ENCODE assay signal across 29 mouse cellular contexts in genomic region chr11:113095625-113096024, GRCm38 (mm10).
DNase-seq lines count a peak whose midpoint lies in the region; ATAC-seq and TF ChIP-seq lines count a peak whose summit lies in the region.
"Had no signal": no experiment of that assay in that cellular context is flagged by ENCODE, and none has a peak within 500 bp of the region (broad histone marks: within the 10 kb centered on the region; RNA-seq: fewer than 3 reads in every experiment).

No protein-coding gene starts in this region.

- no peak for ATAC-seq in forebrain, embryonic 15.5 days (replicated peaks)
- no peak for ATAC-seq in intestine, embryonic 15.5 days
- ATAC-seq in stomach, embryonic 15.5 days (ENCODE audit: insufficient read depth, low FRiP score, low read depth), result no peak
- ATAC-seq: hindbrain, postnatal 0 days; inflammation-experienced regulatory T-cells, adult 6 months had no signal

- H3K27me3 ChIP-seq in forebrain, embryonic 15.5 days, result no peaks in the 10 kb centered on the region
- no peaks in the 10 kb centered on the region for H3K27me3 ChIP-seq in forebrain, embryonic 10.5 days (ENCODE audit: poor library complexity, severe bottlenecking)
- no peaks in the 10 kb centered on the region for H3K27me3 ChIP-seq in MEL (ENCODE audit: control insufficient read depth in 1 of 2, insufficient read depth in 2 of 2, low read length in 2 of 2)
- H3K27me3 ChIP-seq in intestine, embryonic 15.5 days (replicated peaks), result no peaks in the 10 kb centered on the region
- no peaks in the 10 kb centered on the region for H3K27me3 ChIP-seq in stomach, embryonic 15.5 days (replicated peaks)
- H3K27me3 ChIP-seq: CH12.LX; embryonic facial prominence, embryonic 13.5 days; heart, embryonic 12.5 days; heart, embryonic 15.5 days had no signal

- WGBS in forebrain, embryonic 15.5 days, result 71% methylated on average over 8 of the region's 8 CpGs
- WGBS in forebrain, embryonic 10.5 days, result 88% methylated on average over 8 of the region's 8 CpGs
- 55% methylated on average over 8 of the region's 8 CpGs for WGBS in intestine, embryonic 15.5 days
- 51% methylated on average over 8 of the region's 8 CpGs for WGBS in stomach, embryonic 15.5 days

- no peak for TF ChIP-seq CTCF in MEL (IDR thresholded peaks at IDR 0.05 in 2 of 3, conservative IDR thresholded peaks at IDR 0.05 in 1 of 3; ENCODE audit: control insufficient read depth in 1 of 3, insufficient read depth in 1 of 3, low read depth in 2 of 3, low read length in 3 of 3, poor library complexity in 1 of 3, severe bottlenecking in 1 of 3)

- no peak; a peak in 1 of 4 replicates for TF ChIP-seq EP300 in MEL (IDR thresholded peaks at IDR 0.05; ENCODE audit: low read depth in 1 of 2, low read length in 2 of 2)

- peaks cover 13% of the 10 kb centered on the region for H3K4me1 ChIP-seq in forebrain, embryonic 15.5 days
- peaks cover 27% of the 10 kb centered on the region for H3K4me1 ChIP-seq in forebrain, embryonic 10.5 days
- H3K4me1 ChIP-seq in MEL (ENCODE audit: control insufficient read depth in 1 of 2, insufficient read depth in 2 of 2, low read length in 2 of 2), result peaks cover 7 to 11% of the 10 kb centered on the region in 2 experiments; a peak in 3 of 4 replicates
- peaks cover 25% of the 10 kb centered on the region for H3K4me1 ChIP-seq in intestine, embryonic 15.5 days (replicated peaks)
- peaks cover 13% of the 10 kb centered on the region; the same call in 1 of the 2 replicates for H3K4me1 ChIP-seq in stomach, embryonic 15.5 days

- no peaks in the 10 kb centered on the region for H3K36me3 ChIP-seq in forebrain, embryonic 15.5 days
- H3K36me3 ChIP-seq in forebrain, embryonic 10.5 days (replicated peaks), result no peaks in the 10 kb centered on the region
- H3K36me3 ChIP-seq in MEL (ENCODE audit: control insufficient read depth in 1 of 2, insufficient read depth in 2 of 2, low read length in 2 of 2), result no peaks in the 10 kb centered on the region; a peak in 1 of 4 replicates
- no peaks in the 10 kb centered on the region for H3K36me3 ChIP-seq in intestine, embryonic 15.5 days
- no peaks in the 10 kb centered on the region for H3K36me3 ChIP-seq in stomach, embryonic 15.5 days
- H3K36me3 ChIP-seq: embryonic facial prominence, embryonic 10.5 days; embryonic facial prominence, embryonic 13.5 days; G1E; heart, embryonic 12.5 days; heart, embryonic 15.5 days had no signal

- H3K4me3 ChIP-seq in forebrain, embryonic 15.5 days, result no peak overlapping the region
- H3K4me3 ChIP-seq in forebrain, embryonic 10.5 days, result no peak overlapping the region
- H3K4me3 ChIP-seq in MEL (ENCODE audit: control insufficient read depth in 1 of 2, insufficient read depth in 1 of 2, low read depth in 2 of 2, low read length in 2 of 2), result peak overlapping the region; percentile 29 to 58
- H3K4me3 ChIP-seq in intestine, embryonic 15.5 days (replicated peaks), result no peak overlapping the region
- H3K4me3 ChIP-seq in stomach, embryonic 15.5 days (replicated peaks), result no peak overlapping the region
- H3K4me3 ChIP-seq: embryonic facial prominence, embryonic 10.5 days; embryonic facial prominence, embryonic 13.5 days; heart, embryonic 12.5 days; heart, embryonic 15.5 days had no signal

- TF ChIP-seq POLR2A in MEL (IDR thresholded peaks at IDR 0.05; ENCODE audit: control insufficient read depth in 1 of 2, insufficient read depth in 1 of 2, low read depth in 1 of 2, low read length in 2 of 2, poor library complexity in 1 of 2), result no peak

- peak overlapping the region; percentile 27; the same call in 1 of the 2 replicates for H3K27ac ChIP-seq in forebrain, embryonic 15.5 days (replicated peaks)
- H3K27ac ChIP-seq in forebrain, embryonic 10.5 days, result no peak overlapping the region
- peak overlapping the region; percentile 27 for H3K27ac ChIP-seq in MEL (ENCODE audit: control insufficient read depth, low read depth, low read length)
- H3K27ac ChIP-seq in intestine, embryonic 15.5 days, result no peak overlapping the region
- 0 out of 2 replicates have a peak overlapping the region, but pooled peaks have one; percentile 11 for H3K27ac ChIP-seq in stomach, embryonic 15.5 days
- H3K27ac ChIP-seq: embryonic facial prominence, embryonic 10.5 days; embryonic facial prominence, embryonic 13.5 days; heart, embryonic 15.5 days; hindbrain, embryonic 14.5 days; hindbrain, postnatal 0 days had no signal

- H3K9ac ChIP-seq in forebrain, embryonic 15.5 days (replicated peaks), result no peak overlapping the region
- peak overlapping the region; percentile 53 for H3K9ac ChIP-seq in MEL (ENCODE audit: control insufficient read depth, low read depth, low read length, poor library complexity, severe bottlenecking)
- H3K9ac ChIP-seq in intestine, embryonic 15.5 days, result no peak overlapping the region
- H3K9ac ChIP-seq in stomach, embryonic 15.5 days, result no peak overlapping the region
- H3K9ac ChIP-seq: embryonic facial prominence, embryonic 13.5 days; heart, embryonic 12.5 days; heart, embryonic 15.5 days; hindbrain, embryonic 14.5 days had no signal

- H3K4me2 ChIP-seq in forebrain, embryonic 15.5 days (replicated peaks), result no peak overlapping the region
- peak overlapping the region; percentile 14; the same call in 1 of the 2 replicates for H3K4me2 ChIP-seq in intestine, embryonic 15.5 days (replicated peaks)
- H3K4me2 ChIP-seq in stomach, embryonic 15.5 days, result no peak overlapping the region
- H3K4me2 ChIP-seq: embryonic facial prominence, embryonic 13.5 days; heart, embryonic 12.5 days; heart, embryonic 15.5 days; hindbrain, embryonic 14.5 days had no signal

- TF ChIP-seq RAD21 in MEL (IDR thresholded peaks at IDR 0.05; ENCODE audit: low read depth, low read length), result no peak

- DNase-seq in forebrain, embryonic 10.5 days (ENCODE audit: extremely low spot score, low spot score), result no peak
- peak; percentile 69 for DNase-seq in MEL (ENCODE audit: low read depth, low spot score)
- no peak for DNase-seq in cerebellum, adult 8-10 months
- DNase-seq in lung, adult 18-20 months, result no peak
- no peak for DNase-seq in spleen, postnatal 10 days (ENCODE audit: low spot score in 2 of 2)
- DNase-seq: adrenal gland, adult 2 months; adrenal gland, postnatal 14 days; B cell, adult 2 months; cerebellum, adult 11 months; cerebellum, adult 2 months; cerebellum, postnatal 36 days; embryo, embryonic 11 days; gastrocnemius, postnatal 25 days; heart, adult 18-20 months; heart, postnatal 10 days; heart, postnatal 4 days; kidney, adult 2 months had no signal

- no peaks in the 10 kb centered on the region for H3K79me2 ChIP-seq in MEL (ENCODE audit: control insufficient read depth, insufficient read depth, low read length, poor library complexity)

- no peaks in the 10 kb centered on the region for H3K9me3 ChIP-seq in forebrain, embryonic 15.5 days
- H3K9me3 ChIP-seq in forebrain, embryonic 10.5 days, result peaks cover 5% of the 10 kb centered on the region; the same call in 1 of the 2 replicates
- no peaks in the 10 kb centered on the region for H3K9me3 ChIP-seq in MEL (replicated peaks; ENCODE audit: insufficient read depth, low read length)
- no peaks in the 10 kb centered on the region for H3K9me3 ChIP-seq in intestine, embryonic 15.5 days
- no peaks in the 10 kb centered on the region for H3K9me3 ChIP-seq in stomach, embryonic 15.5 days
- H3K9me3 ChIP-seq: embryonic facial prominence, embryonic 10.5 days; embryonic facial prominence, embryonic 13.5 days; heart, embryonic 12.5 days; heart, embryonic 15.5 days had no signal

TF ChIP-seq in MEL, 35 proteins besides CTCF, POLR2A, EP300 and RAD21:
- no peak for TF ChIP-seq USF2 (IDR thresholded peaks at IDR 0.05; ENCODE audit: borderline replicate concordance in 1 of 2, insufficient read depth in 1 of 2, low read depth in 1 of 2, low read length in 2 of 2)
- TF ChIP-seq RCOR1 (IDR thresholded peaks at IDR 0.05; ENCODE audit: low read depth, low read length), result no peak; the same call in 1 of the 2 replicates
- TF ChIP-seq GATA1 (IDR thresholded peaks at IDR 0.05; ENCODE audit: low read depth, low read length), result peak; percentile 52
- TF ChIP-seq POLR2AphosphoS5 (IDR thresholded peaks at IDR 0.05; ENCODE audit: borderline replicate concordance, low read depth, low read length), result no peak
- TF ChIP-seq TBP (IDR thresholded peaks at IDR 0.05; ENCODE audit: low read depth, low read length), result 0 out of 2 replicates have a peak, but pooled peaks have one; percentile 6
- TF ChIP-seq NELFE (IDR thresholded peaks at IDR 0.05; ENCODE audit: low read depth, low read length), result peak; percentile 31; the same call in 1 of the 2 replicates
- 0 out of 2 replicates have a peak, but pooled peaks have one; percentile 12 for TF ChIP-seq TCF12 (IDR thresholded peaks at IDR 0.05; ENCODE audit: low read depth, low read length)

Comparison
In these comparisons a context has a peak if more than half of its experiments do, and no peak if none do; other contexts are left out.
1. H3K27ac ChIP-seq: peak in forebrain, embryonic 15.5 days (single experiment), MEL (single experiment) and stomach, embryonic 15.5 days (single experiment); none in forebrain, embryonic 10.5 days (single experiment) and intestine, embryonic 15.5 days (single experiment).
2. H3K4me3 ChIP-seq: peak in MEL (2 of 2); none in forebrain, embryonic 15.5 days (single experiment), forebrain, embryonic 10.5 days (single experiment), intestine, embryonic 15.5 days (single experiment) and stomach, embryonic 15.5 days (single experiment).